Mouse (Mus musculus): Measurements from ENCODE around the gene Cux1. TPM values are rescaled to one million over a fixed set of nuclear protein-coding genes. Genes with fewer than 3 reads are reported as not detected.

Gene Cux1
- polyA plus RNA-seq, 1 experiment, result 24.7 TPM

- Histone ChIP-seq H3K27ac (ENCODE audit: insufficient read depth, low read length) (no peak overlapping the region), H3K4me1 (ENCODE audit: control insufficient read depth, insufficient read depth, insufficient read length) (no peaks in the 10 kb centered on the region; the same call in 1 of the 2 replicates), H3K27me3 (ENCODE audit: control insufficient read depth, insufficient read depth, low read length) (no peaks in the 10 kb centered on the region), H3K36me3 (ENCODE audit: control insufficient read depth, insufficient read depth, low read length) (peaks cover 6% of the 10 kb centered on the region; the same call in 1 of the 2 replicates), H3K4me3 (ENCODE audit: extremely low read depth, insufficient read depth, insufficient read length) (no peak overlapping the region)
- WGBS, result 81% methylated on average over 7 of the region's 7 CpGs
- no peak for DNase-seq (ENCODE audit: low read depth in 1 of 2, low spot score in 2 of 2)
- TF ChIP-seq POLR2A (IDR thresholded peaks at IDR 0.05; ENCODE audit: low read depth, low read length) (no peak), CTCF (IDR thresholded peaks at IDR 0.05; ENCODE audit: extremely low read depth, insufficient read depth, insufficient read length, insufficient replicate concordance) (no peak)
Measured at GRCm38 (mm10) chr5:136480541-136480940, 86.7 kb downstream of the Cux1 start.

GRCm38 (mm10) chr5:136479801-136480200, 87.5 kb downstream of the Cux1 start:
- H3K27ac ChIP-seq (ENCODE audit: insufficient read depth, low read length), result no peak overlapping the region
- no peak overlapping the region for H3K4me3 ChIP-seq (ENCODE audit: extremely low read depth, insufficient read depth, insufficient read length)
- WGBS, result 11% methylated on average over 4 of the region's 4 CpGs
- H3K36me3 ChIP-seq (ENCODE audit: control insufficient read depth, insufficient read depth, low read length), result peaks cover 7% of the 10 kb centered on the region; the same call in 1 of the 2 replicates
- no peaks in the 10 kb centered on the region for H3K27me3 ChIP-seq (ENCODE audit: control insufficient read depth, insufficient read depth, low read length)
- H3K4me1 ChIP-seq (ENCODE audit: control insufficient read depth, insufficient read depth, insufficient read length), result no peaks in the 10 kb centered on the region; the same call in 1 of the 2 replicates
- TF ChIP-seq CTCF (IDR thresholded peaks at IDR 0.05; ENCODE audit: extremely low read depth, insufficient read depth, insufficient read length, insufficient replicate concordance), result no peak
- TF ChIP-seq POLR2A (IDR thresholded peaks at IDR 0.05; ENCODE audit: low read depth, low read length), result no peak
- no peak for DNase-seq (ENCODE audit: low read depth in 1 of 2, low spot score in 2 of 2)

GRCm38 (mm10) chr5:136479024-136479763, 88.1 kb downstream of the Cux1 start:
- DNase-seq (ENCODE audit: low read depth in 1 of 2, low spot score in 2 of 2), result no peak
- Histone ChIP-seq H3K27ac (ENCODE audit: insufficient read depth, low read length) (no peak overlapping the region), H3K36me3 (ENCODE audit: control insufficient read depth, insufficient read depth, low read length) (peaks cover 5% of the 10 kb centered on the region; the same call in 1 of the 2 replicates), H3K27me3 (ENCODE audit: control insufficient read depth, insufficient read depth, low read length) (no peaks in the 10 kb centered on the region), H3K4me1 (ENCODE audit: control insufficient read depth, insufficient read depth, insufficient read length) (no peaks in the 10 kb centered on the region; the same call in 1 of the 2 replicates), H3K4me3 (ENCODE audit: extremely low read depth, insufficient read depth, insufficient read length) (no peak overlapping the region)
- WGBS, result 86% methylated on average over 6 of the region's 6 CpGs
- TF ChIP-seq POLR2A (IDR thresholded peaks at IDR 0.05; ENCODE audit: low read depth, low read length) (no peak), CTCF (IDR thresholded peaks at IDR 0.05; ENCODE audit: extremely low read depth, insufficient read depth, insufficient read length, insufficient replicate concordance) (no peak)

- Histone ChIP-seq H3K36me3 (ENCODE audit: control insufficient read depth, insufficient read depth, low read length) (0 out of 2 replicates have a peak, but pooled peaks cover 4% of the 10 kb centered on the region), H3K4me1 (ENCODE audit: control insufficient read depth, insufficient read depth, insufficient read length) (no peaks in the 10 kb centered on the region; the same call in 1 of the 2 replicates), H3K4me3 (ENCODE audit: extremely low read depth, insufficient read depth, insufficient read length) (no peak overlapping the region), H3K27ac (ENCODE audit: insufficient read depth, low read length) (no peak overlapping the region), H3K27me3 (ENCODE audit: control insufficient read depth, insufficient read depth, low read length) (no peaks in the 10 kb centered on the region)
- no peak for TF ChIP-seq CTCF (IDR thresholded peaks at IDR 0.05; ENCODE audit: extremely low read depth, insufficient read depth, insufficient read length, insufficient replicate concordance)
- no peak for TF ChIP-seq POLR2A (IDR thresholded peaks at IDR 0.05; ENCODE audit: low read depth, low read length)
- DNase-seq (ENCODE audit: low read depth in 1 of 2, low spot score in 2 of 2), result no peak
- WGBS, result 83% methylated on average over 3 of the region's 3 CpGs
Measured at GRCm38 (mm10) chr5:136476272-136476671, 91.0 kb downstream of the Cux1 start.

GRCm38 (mm10) chr5:136475161-136475560, 92.1 kb downstream of the Cux1 start:
- Histone ChIP-seq H3K36me3 (ENCODE audit: control insufficient read depth, insufficient read depth, low read length) (0 out of 2 replicates have a peak, but pooled peaks cover 4% of the 10 kb centered on the region), H3K27ac (ENCODE audit: insufficient read depth, low read length) (no peak overlapping the region), H3K4me3 (ENCODE audit: extremely low read depth, insufficient read depth, insufficient read length) (no peak overlapping the region), H3K4me1 (ENCODE audit: control insufficient read depth, insufficient read depth, insufficient read length) (peaks cover 2% of the 10 kb centered on the region; the same call in 1 of the 2 replicates), H3K27me3 (ENCODE audit: control insufficient read depth, insufficient read depth, low read length) (no peaks in the 10 kb centered on the region)
- 82% methylated on average over 1 of the region's 1 CpGs for WGBS
- TF ChIP-seq POLR2A (IDR thresholded peaks at IDR 0.05; ENCODE audit: low read depth, low read length) (no peak), CTCF (IDR thresholded peaks at IDR 0.05; ENCODE audit: extremely low read depth, insufficient read depth, insufficient read length, insufficient replicate concordance) (no peak)
- no peak for DNase-seq (ENCODE audit: low read depth in 1 of 2, low spot score in 2 of 2)

GRCm38 (mm10) chr5:136474086-136474485, 93.2 kb downstream of the Cux1 start:
- WGBS, result 92% methylated on average over 3 of the region's 3 CpGs
- H3K4me1 ChIP-seq (ENCODE audit: control insufficient read depth, insufficient read depth, insufficient read length), result peaks cover 2% of the 10 kb centered on the region; the same call in 1 of the 2 replicates

GRCm38 (mm10) chr5:136473337-136473736, 94.0 kb downstream of the Cux1 start:
- Histone ChIP-seq H3K36me3 (ENCODE audit: control insufficient read depth, insufficient read depth, low read length) (0 out of 2 replicates have a peak, but pooled peaks cover 4% of the 10 kb centered on the region), H3K27ac (ENCODE audit: insufficient read depth, low read length) (no peak overlapping the region), H3K4me1 (ENCODE audit: control insufficient read depth, insufficient read depth, insufficient read length) (peaks cover 5% of the 10 kb centered on the region; the same call in 1 of the 2 replicates), H3K4me3 (ENCODE audit: extremely low read depth, insufficient read depth, insufficient read length) (no peak overlapping the region), H3K27me3 (ENCODE audit: control insufficient read depth, insufficient read depth, low read length) (no peaks in the 10 kb centered on the region)
- no peak for TF ChIP-seq CTCF (IDR thresholded peaks at IDR 0.05; ENCODE audit: extremely low read depth, insufficient read depth, insufficient read length, insufficient replicate concordance)
- no peak for TF ChIP-seq POLR2A (IDR thresholded peaks at IDR 0.05; ENCODE audit: low read depth, low read length)
- WGBS, result 82% methylated on average over 6 of the region's 6 CpGs
- no peak for DNase-seq (ENCODE audit: low read depth in 1 of 2, low spot score in 2 of 2)

More at GRCm38 (mm10) chr5:136474086-136474485, 93.2 kb downstream of the Cux1 start:
- H3K4me3 ChIP-seq (ENCODE audit: extremely low read depth, insufficient read depth, insufficient read length), result no peak overlapping the region
- H3K27me3 ChIP-seq (ENCODE audit: control insufficient read depth, insufficient read depth, low read length), result no peaks in the 10 kb centered on the region
- TF ChIP-seq CTCF (IDR thresholded peaks at IDR 0.05; ENCODE audit: extremely low read depth, insufficient read depth, insufficient read length, insufficient replicate concordance), result no peak
- TF ChIP-seq POLR2A (IDR thresholded peaks at IDR 0.05; ENCODE audit: low read depth, low read length), result no peak
- H3K27ac ChIP-seq (ENCODE audit: insufficient read depth, low read length), result no peak overlapping the region
- no peak for DNase-seq (ENCODE audit: low read depth in 1 of 2, low spot score in 2 of 2)
- 0 out of 2 replicates have a peak, but pooled peaks cover 4% of the 10 kb centered on the region for H3K36me3 ChIP-seq (ENCODE audit: control insufficient read depth, insufficient read depth, low read length)
